Mouse (Mus musculus): ENCODE results near the gene Ebf1. TPM values are rescaled to one million over a fixed set of nuclear protein-coding genes. Genes with fewer than 3 reads are reported as not detected.

Gene Ebf1
- total RNA-seq, 4 experiments from 2014 or later: 5.1 to 8.0 (median 6.2) TPM

DNA sequence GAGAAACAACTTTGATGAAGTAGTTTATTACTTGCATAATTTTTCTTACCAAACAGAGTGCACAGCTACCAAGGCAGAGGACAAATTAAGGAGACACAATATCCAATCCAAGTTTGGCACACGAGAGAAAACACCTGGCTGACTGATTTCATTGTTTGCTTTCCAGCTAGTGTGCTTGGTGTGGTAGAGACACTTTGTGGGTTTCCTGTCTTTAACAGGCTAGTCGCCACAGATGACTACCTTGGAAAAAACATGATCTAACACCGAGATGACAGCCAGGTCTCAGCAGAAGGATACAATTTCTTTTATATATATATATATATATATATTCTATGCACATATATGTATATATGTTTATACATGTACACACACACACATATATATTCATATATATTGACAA lies 332.0 kb downstream of the Ebf1 start:
- DNase-seq (ENCODE audit: low spot score in 2 of 2): no peak

DNA sequence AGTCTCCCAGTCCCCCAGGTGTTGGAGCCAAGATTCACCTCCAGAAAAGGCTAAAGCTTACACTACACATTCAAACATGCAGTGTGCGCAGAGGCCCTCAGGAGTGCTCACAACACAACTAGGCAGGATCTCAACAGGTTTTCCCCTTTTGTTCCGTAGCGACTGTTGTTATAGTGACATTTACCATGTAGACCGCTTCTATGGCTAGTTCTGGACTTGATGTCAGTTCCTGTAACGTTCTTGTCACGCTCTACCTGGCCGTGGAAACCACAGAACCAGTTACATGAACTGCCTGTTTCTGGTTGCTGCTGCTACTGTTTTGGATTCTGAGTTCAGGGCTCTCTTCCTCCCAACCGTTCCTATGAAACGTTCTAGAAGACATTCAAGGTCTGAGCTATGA lies 333.2 kb downstream of the Ebf1 start:
- DNase-seq (ENCODE audit: low spot score in 2 of 2): no peak

GRCm38 (mm10) chr11:44951506-44951905 lies 334.4 kb downstream of the Ebf1 start:
- DNase-seq (ENCODE audit: low spot score in 2 of 2): no peak

DNA sequence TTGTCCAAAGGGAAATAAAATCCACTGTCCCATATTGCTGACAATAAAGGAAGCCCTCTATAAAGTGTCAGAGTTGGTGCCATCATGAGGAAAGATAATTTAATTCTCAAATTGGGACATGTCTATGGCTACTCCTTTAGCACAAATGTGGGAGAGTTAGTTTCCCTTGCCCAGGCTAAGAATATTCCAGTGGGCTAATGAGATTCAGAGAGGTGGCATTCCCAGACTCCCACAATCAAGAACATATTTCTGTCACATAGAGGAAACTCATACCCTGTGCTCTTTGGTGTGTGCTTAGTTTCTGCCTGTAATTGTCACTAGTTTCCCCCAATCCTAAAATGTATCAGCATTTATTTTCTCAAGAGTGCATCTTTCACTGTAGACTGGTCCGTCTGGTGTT lies 336.2 kb downstream of the Ebf1 start:
- no peak for DNase-seq (ENCODE audit: low spot score in 2 of 2)

DNA sequence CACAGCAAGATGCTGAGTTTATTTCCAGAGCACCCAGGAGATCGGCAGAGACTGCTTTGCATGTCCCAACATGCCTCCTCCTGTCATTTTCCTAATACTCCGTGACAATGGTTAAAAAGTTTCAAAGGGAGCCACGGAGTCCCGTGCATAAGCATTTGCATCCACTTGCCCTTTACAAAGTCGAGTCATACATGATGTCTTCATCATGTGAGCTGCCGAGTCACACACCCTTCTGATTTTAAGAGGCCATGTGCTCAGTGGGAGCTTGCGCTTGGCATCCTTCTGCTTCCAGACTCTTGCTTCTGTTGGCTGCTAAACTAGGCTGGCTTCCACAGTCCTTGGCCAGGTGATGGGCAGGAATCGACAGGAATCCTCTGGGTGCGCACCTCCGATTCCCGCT lies 336.7 kb downstream of the Ebf1 start:
- DNase-seq (ENCODE audit: low spot score in 2 of 2): no peak

DNA sequence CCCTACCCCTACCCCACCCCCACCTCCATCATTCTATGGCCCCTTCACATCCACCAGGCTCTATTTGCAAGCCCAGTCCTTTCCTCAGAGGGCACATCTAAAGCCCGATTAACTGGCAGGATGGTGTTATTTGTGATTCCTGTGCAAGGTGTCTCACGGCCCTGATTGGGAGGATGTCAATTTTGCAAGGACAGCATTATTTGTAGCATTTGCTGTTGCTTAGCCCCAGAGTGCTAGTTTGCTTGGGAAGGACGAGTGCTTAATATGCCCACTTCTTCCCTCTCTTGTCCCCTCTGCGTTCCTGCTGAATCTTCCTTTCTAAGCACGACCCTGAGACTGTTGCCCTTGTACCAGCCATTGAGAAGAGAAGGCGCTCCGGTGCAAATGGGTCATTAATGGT lies 337.2 kb downstream of the Ebf1 start:
- DNase-seq (ENCODE audit: low spot score in 2 of 2): no peak

GRCm38 (mm10) chr11:44962746-44963440 lies 345.8 kb downstream of the Ebf1 start:
- no peak for DNase-seq (ENCODE audit: low spot score in 2 of 2)

- no peak for DNase-seq (ENCODE audit: low spot score in 2 of 2)
Observed at GRCm38 (mm10) chr11:44969011-44969410, 351.9 kb downstream of the Ebf1 start.

DNA sequence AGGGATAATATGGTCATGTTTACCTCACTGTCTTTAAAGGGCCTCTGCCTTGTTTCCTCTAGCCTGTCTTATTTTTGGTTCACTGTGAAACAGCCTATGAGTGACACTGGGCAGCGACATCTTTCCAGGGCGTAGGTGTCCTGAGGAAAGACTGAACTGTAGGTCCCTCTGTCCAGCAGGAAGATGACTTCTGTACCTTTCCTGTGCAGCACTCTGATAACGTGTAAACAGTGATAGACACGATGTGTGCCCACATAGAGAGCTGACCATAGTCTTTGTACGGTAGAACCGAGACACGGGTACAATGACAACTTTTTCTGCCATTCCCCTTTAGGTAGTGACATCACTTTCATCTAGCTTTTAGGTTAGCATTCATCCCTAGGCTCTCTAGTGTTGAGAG lies 357.2 kb downstream of the Ebf1 start:
- DNase-seq (ENCODE audit: low spot score in 2 of 2): no peak

GRCm38 (mm10) chr11:44975151-44975550 lies 358.0 kb downstream of the Ebf1 start:
- DNase-seq (ENCODE audit: low spot score in 2 of 2): no peak

- DNase-seq (ENCODE audit: low spot score in 2 of 2): no peak
Observed at GRCm38 (mm10) chr11:44976254-44976802, 359.2 kb downstream of the Ebf1 start.

GRCm38 (mm10) chr11:44977921-44978397 lies 360.8 kb downstream of the Ebf1 start:
- DNase-seq (ENCODE audit: low spot score in 2 of 2): no peak

DNA sequence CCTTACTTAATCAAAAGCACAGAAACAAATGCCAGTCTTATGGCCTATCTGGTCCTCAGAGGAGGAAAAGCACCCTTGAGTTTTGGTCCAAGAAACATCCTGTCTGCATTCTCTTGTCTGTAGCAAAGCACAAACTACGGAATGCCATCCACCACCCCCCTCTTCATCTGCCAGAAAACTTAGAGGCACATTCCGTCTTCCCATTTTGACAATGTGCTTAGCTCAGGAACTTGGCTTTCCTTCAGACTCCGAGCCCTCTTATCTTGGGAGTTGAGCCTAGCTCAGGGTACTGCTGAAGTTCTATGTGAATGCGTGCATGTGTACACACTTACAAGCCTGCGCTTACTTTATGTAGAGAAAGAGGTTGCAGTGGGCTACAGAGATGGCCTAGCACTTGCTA lies 362.3 kb downstream of the Ebf1 start:
- no peak for DNase-seq (ENCODE audit: low spot score in 2 of 2)

- no peak for DNase-seq (ENCODE audit: low spot score in 2 of 2)
Observed at GRCm38 (mm10) chr11:44982225-44982624, 365.1 kb downstream of the Ebf1 start.

DNA sequence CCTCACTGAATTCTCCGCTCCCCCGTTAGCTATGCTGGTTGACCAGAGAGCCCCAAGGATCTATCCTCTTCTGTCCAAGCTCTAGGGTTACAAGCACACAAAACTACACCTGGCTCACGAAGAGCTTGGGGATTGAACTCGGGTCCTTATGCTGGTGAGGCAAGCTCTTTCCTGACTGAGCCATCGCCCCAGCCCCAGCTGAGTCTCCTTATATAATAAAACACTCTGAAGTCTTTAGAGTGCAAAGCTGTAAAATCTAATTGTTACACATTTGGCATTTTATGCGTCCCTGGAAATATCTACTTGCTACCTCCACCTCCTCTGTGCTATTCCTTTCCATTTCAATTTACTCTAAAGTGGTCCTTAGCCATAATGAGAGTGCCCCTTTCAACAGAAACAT lies 366.8 kb downstream of the Ebf1 start:
- no peak for DNase-seq (ENCODE audit: low spot score in 2 of 2)

DNA sequence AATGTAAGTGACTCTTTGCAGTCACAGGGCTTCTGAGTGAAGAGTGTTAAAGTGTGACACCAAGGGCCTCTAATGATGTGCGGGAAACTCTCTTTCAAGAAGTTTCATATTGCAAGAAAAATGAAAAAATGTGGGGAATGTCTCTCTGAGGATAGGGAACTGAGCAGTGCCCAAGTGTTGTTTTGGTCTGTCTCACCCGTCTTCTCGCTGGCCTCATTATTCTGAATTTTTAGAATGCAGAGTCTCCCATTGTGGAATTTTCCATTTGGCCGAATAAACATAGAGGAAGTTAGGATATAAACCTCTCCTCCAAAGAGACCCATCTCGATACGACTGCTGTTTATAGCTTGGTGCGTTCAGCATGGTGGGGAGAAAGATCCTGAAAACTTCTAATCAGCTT lies 367.3 kb downstream of the Ebf1 start:
- no peak for DNase-seq (ENCODE audit: low spot score in 2 of 2)

GRCm38 (mm10) chr11:44987796-44988195 lies 370.7 kb downstream of the Ebf1 start:
- DNase-seq (ENCODE audit: low spot score in 2 of 2): no peak

- DNase-seq (ENCODE audit: low spot score in 2 of 2): no peak
Observed at GRCm38 (mm10) chr11:45002681-45003286, 385.7 kb downstream of the Ebf1 start.

- DNase-seq (ENCODE audit: low spot score in 2 of 2): no peak
Observed at GRCm38 (mm10) chr11:45003716-45004437, 386.8 kb downstream of the Ebf1 start.

DNA sequence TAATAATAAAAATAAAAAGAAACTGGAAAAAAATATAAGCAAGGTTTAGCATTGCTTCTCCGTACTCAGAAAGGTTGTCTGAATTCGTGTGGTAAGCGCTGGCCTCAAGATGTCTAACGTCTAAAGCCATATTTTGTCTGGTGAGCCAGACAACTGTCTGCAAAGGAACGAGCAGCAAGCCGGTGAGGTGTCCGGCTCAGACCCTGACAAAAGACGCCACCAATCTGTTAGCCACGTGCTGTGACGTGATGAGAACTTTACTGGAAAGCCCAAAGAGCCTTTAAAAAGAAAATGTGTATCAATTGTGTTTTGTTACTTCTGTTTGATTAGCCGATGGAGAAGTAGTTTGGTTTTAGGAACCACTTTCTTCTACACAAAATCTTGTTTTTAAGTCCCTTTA lies 390.2 kb downstream of the Ebf1 start:
- DNase-seq (ENCODE audit: low spot score in 2 of 2): no peak

GRCm38 (mm10) chr11:45008078-45008477 lies 391.0 kb downstream of the Ebf1 start:
- DNase-seq (ENCODE audit: low spot score in 2 of 2): peak; percentile 32 to 46

DNA sequence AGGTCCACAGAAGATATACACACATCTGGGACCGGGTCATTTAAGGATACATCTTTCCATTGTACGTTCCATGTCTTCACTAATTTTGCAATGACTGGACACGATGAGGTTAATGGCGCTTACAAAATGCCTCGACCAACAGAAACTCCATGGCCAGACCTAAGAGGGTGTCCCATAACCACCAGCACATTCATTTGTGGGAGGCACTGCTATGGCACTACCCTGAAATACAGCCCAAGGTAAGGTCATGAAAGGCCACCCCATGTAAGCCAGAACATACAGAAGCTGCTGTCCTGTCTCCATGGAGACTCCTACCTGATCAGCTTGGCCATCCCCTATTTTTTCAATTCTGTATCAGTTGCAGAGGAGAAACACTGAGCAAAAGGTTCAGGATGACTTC lies 391.6 kb downstream of the Ebf1 start:
- no peak for DNase-seq (ENCODE audit: low spot score in 2 of 2)

All from gastrocnemius, adult 8-10 months (tissue).